ENCODE assay signal across 18 mouse cellular contexts in genomic region chr3:145477074-145477473, GRCm38 (mm10).
"Had no signal": no experiment of that assay in that cellular context is flagged by ENCODE, and none has a peak within 500 bp of the region (broad histone marks: within the 10 kb centered on the region; RNA-seq: fewer than 3 reads in every experiment).

No protein-coding gene starts in this region.

- H3K36me3 ChIP-seq: hindbrain, embryonic 13.5 days; hindbrain, embryonic 15.5 days; limb, embryonic 13.5 days; limb, embryonic 15.5 days; liver, embryonic 12.5 days had no signal

- H3K4me3 ChIP-seq: hindbrain, embryonic 13.5 days; hindbrain, embryonic 15.5 days; limb, embryonic 13.5 days; limb, embryonic 15.5 days; liver, embryonic 12.5 days had no signal

- H3K4me1 ChIP-seq: hindbrain, embryonic 13.5 days; hindbrain, embryonic 15.5 days; limb, embryonic 13.5 days; limb, embryonic 15.5 days; liver, embryonic 12.5 days had no signal

- H3K9me3 ChIP-seq: hindbrain, embryonic 13.5 days; hindbrain, embryonic 15.5 days; limb, embryonic 13.5 days; limb, embryonic 15.5 days; liver, embryonic 12.5 days had no signal

- H3K27me3 ChIP-seq: hindbrain, embryonic 13.5 days; hindbrain, embryonic 15.5 days; limb, embryonic 13.5 days; limb, embryonic 15.5 days; liver, embryonic 12.5 days had no signal

- H3K27ac ChIP-seq: hindbrain, embryonic 13.5 days; hindbrain, embryonic 15.5 days; hindbrain, postnatal 0 days; limb, embryonic 13.5 days; limb, embryonic 15.5 days; liver, embryonic 12.5 days; liver, embryonic 14.5 days had no signal

- DNase-seq: gastrocnemius, postnatal 14 days; gastrocnemius, postnatal 36 days; heart, postnatal 10 days; heart, postnatal 36 days; kidney, adult 11 months; kidney, adult 2 months; kidney, postnatal 10 days; kidney, postnatal 36 days; layer of hippocampus, adult 9-11 months; layer of hippocampus, postnatal 36 days; left cerebral cortex, postnatal 4 days had no signal
